Mouse (Mus musculus): ENCODE results near the gene Daxx. TPM values are rescaled to one million over a fixed set of nuclear protein-coding genes. Genes with fewer than 3 reads are reported as not detected.
"Not testable (repeated sequence)": the region's sequence is repeated elsewhere in the genome, so short reads cannot be mapped to it uniquely, and the experiment has no call there.

The Daxx gene
- polyA plus RNA-seq, 1 experiment from 2014 or later: 55.0 TPM

DNA sequence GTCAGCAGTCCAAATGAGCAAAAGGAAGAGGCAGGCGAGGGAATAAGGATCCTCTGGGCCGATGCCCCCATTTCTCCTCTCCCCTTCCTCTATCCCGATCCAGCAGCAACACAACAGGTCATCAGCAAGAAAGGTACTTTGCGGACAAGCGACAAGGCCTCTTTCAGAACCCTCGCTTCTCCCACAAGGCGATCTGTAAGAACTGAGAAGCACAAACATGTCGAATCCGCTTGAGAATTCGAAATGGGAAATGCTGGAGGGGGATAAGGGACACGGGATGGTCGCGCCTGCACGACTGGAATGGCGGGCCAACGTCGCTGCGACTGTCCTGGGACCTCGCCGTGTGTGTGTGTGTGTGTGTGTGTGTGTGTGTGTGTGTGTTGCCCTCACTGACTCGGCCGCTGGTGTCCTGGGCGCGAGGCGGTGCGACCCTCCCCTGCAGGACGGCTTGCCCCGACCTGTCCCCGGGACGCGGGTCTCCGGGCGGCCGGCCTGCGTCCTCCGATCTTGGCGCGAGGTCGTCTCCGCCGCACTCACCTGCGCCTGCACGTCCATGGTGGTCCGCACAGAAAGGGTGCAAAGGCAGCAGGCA is 19.2 kb upstream of the Daxx start:
- WGBS: under 1% methylated on average over 44 of the region's 44 CpGs
- H3K27me3 ChIP-seq (ENCODE audit: control insufficient read depth, insufficient read depth, low read length); H3K36me3 ChIP-seq (replicated peaks; ENCODE audit: control insufficient read depth, insufficient read depth, low read depth, low read length); DNase-seq (ENCODE audit: low spot score); H3K27ac ChIP-seq (replicated peaks; ENCODE audit: low read depth, low read length); H3K4me1 ChIP-seq (ENCODE audit: control insufficient read depth, insufficient read depth, low read length); H3K9me3 ChIP-seq (replicated peaks; ENCODE audit: control insufficient read depth, low read length): not testable (repeated sequence)
- Histone ChIP-seq H3K4me3 (ENCODE audit: low read depth, low read length) (peak overlapping the region; percentile 61), H3K9ac (replicated peaks; ENCODE audit: low read length) (peak overlapping the region; percentile 76), H3K4me2 (ENCODE audit: low read depth, low read length) (peak overlapping the region; percentile 51)
- peak; percentile 42 for ATAC-seq (replicated peaks; ENCODE audit: insufficient number of reproducible peaks, low FRiP score, low TSS enrichment, low read depth)

DNA sequence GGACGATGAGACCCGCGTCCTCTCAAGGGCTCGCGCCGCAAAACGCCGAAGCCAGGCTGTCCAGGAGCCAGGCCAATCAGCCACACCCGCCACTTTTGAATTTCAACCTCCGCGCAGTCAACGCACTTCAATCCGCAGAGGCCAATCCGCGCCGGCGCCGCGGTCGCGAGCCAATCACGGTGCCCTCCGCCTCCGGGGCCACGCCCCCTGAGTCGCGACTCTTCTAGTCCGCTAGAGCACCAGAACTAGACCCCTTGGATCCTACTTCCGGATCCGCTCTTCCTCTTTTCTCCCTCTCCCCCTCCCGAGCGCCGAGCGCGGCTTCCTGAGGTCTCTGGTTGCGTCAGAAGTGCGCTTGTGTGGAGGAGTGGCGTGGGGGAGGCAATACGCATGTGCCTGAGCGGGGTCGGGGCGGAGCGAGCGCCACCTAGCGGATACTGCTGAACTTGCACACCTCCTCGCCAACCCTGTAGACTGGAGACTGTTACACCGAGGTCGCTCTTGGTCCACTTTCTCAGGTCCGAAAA is 18.6 kb upstream of the Daxx start, which contains the start of gene Kifc1:
Gene Kifc1, minus strand, starts transcription at position 129 of the 527 bp plus-strand sequence.
- Histone ChIP-seq H3K4me1 (ENCODE audit: control insufficient read depth, insufficient read depth, low read length) (peaks cover 2% of the 10 kb centered on the region; the same call in 1 of the 2 replicates), H3K9me3 (replicated peaks; ENCODE audit: control insufficient read depth, low read length) (no peaks in the 10 kb centered on the region), H3K27ac (replicated peaks; ENCODE audit: low read depth, low read length) (no peak within 1 kb of the TSS; the same call in 1 of the 2 replicates), H3K4me3 (ENCODE audit: low read depth, low read length) (peak within 1 kb of the TSS; percentile 61), H3K9ac (replicated peaks; ENCODE audit: low read length) (peak within 1 kb of the TSS; percentile 76), H3K36me3 (replicated peaks; ENCODE audit: control insufficient read depth, insufficient read depth, low read depth, low read length) (no peaks in the 10 kb centered on the region), H3K27me3 (ENCODE audit: control insufficient read depth, insufficient read depth, low read length) (no peaks in the 10 kb centered on the region), H3K4me2 (ENCODE audit: low read depth, low read length) (peak within 1 kb of the TSS; percentile 54)
- peak; percentile 98 for ATAC-seq (replicated peaks; ENCODE audit: insufficient number of reproducible peaks, low FRiP score, low TSS enrichment, low read depth)
- peak; percentile 100 for DNase-seq (ENCODE audit: low spot score)
- WGBS: under 1% methylated on average over 49 of the region's 49 CpGs

DNA sequence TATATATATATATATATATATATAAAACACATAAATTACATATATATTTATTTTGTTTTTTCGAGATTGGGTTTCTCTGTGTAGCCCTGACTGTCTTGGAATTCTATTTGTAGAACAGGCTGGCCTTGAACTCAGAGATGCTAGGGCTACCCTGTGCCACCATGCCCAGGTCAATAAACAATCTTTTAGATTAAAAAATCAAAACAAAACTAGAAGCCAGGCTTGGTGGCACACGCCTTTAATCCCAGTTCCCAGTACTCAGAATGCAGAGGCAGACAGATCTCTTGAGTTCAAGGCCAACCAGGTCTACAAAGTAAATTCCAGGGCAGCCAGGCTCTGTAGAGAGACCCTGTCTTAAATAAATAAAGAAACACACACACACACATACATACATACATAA is 17.9 kb upstream of the Daxx start:
- no peaks in the 10 kb centered on the region for H3K36me3 ChIP-seq (replicated peaks; ENCODE audit: control insufficient read depth, insufficient read depth, low read depth, low read length)

DNA sequence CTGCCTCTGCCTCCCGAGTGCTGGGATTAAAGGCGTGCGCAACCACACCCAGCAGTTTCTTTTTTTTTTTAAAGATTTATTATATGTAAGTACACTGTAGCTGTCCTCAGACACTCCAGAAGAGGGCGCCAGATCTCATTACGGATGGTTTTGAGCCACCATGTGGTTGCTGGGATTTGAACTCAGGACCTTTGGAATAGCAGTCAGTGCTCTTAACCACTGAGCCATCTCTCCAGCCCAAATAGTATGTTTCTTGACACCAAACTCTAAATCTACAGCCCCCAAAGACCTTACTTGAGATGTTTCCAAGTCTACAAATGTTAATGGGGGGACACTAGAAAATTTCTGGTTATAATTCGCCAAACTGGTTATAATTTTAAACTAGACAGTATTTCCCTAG is 17.3 kb upstream of the Daxx start:
- not testable (repeated sequence) for H3K9me3 ChIP-seq (replicated peaks; ENCODE audit: control insufficient read depth, low read length); ATAC-seq (replicated peaks; ENCODE audit: insufficient number of reproducible peaks, low FRiP score, low TSS enrichment, low read depth); H3K27ac ChIP-seq (replicated peaks; ENCODE audit: low read depth, low read length); H3K4me1 ChIP-seq (ENCODE audit: control insufficient read depth, insufficient read depth, low read length); H3K4me3 ChIP-seq (ENCODE audit: low read depth, low read length); H3K9ac ChIP-seq (replicated peaks; ENCODE audit: low read length); H3K27me3 ChIP-seq (ENCODE audit: control insufficient read depth, insufficient read depth, low read length); H3K36me3 ChIP-seq (replicated peaks; ENCODE audit: control insufficient read depth, insufficient read depth, low read depth, low read length); DNase-seq (ENCODE audit: low spot score); H3K4me2 ChIP-seq (ENCODE audit: low read depth, low read length)
- WGBS: 63% methylated on average over 6 of the region's 6 CpGs

More for the DNA sequence above, 17.9 kb upstream of the Daxx start:
- Histone ChIP-seq H3K4me1 (ENCODE audit: control insufficient read depth, insufficient read depth, low read length) (peaks cover 2% of the 10 kb centered on the region; the same call in 1 of the 2 replicates), H3K9ac (replicated peaks; ENCODE audit: low read length) (no peak overlapping the region), H3K4me2 (ENCODE audit: low read depth, low read length) (no peak overlapping the region), H3K27me3 (ENCODE audit: control insufficient read depth, insufficient read depth, low read length) (no peaks in the 10 kb centered on the region), H3K27ac (replicated peaks; ENCODE audit: low read depth, low read length) (no peak overlapping the region), H3K9me3 (replicated peaks; ENCODE audit: control insufficient read depth, low read length) (no peaks in the 10 kb centered on the region), H3K4me3 (ENCODE audit: low read depth, low read length) (no peak overlapping the region)
- no peak for ATAC-seq (replicated peaks; ENCODE audit: insufficient number of reproducible peaks, low FRiP score, low TSS enrichment, low read depth)
- WGBS: 75% methylated on average over 2 of the region's 2 CpGs
- no peak for DNase-seq (ENCODE audit: low spot score)

DNA sequence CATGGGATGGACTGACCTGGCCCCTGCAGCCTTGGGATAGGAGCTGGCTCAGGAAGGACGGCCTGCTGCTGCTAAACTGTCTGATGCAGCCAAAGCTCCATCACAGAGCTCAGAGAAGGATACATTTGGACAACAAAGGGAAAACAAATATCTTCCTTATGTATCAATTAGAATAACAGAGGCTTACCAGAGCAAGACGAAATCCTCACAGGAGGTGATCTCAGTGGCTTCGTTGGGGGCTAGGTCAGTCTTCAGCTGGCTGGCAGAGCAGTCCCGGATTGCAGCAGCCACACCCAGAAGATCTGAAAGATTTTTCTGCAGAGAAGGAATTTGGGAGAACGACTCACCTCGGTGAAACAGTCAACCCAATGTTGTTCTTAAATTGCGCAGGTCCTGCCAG is 16.8 kb upstream of the Daxx start:
- H3K9me3 ChIP-seq (replicated peaks; ENCODE audit: control insufficient read depth, low read length): no peaks in the 10 kb centered on the region
- peaks cover 2% of the 10 kb centered on the region; the same call in 1 of the 2 replicates for H3K4me1 ChIP-seq (ENCODE audit: control insufficient read depth, insufficient read depth, low read length)
- no peak for DNase-seq (ENCODE audit: low spot score)
- no peak overlapping the region for H3K27ac ChIP-seq (replicated peaks; ENCODE audit: low read depth, low read length)
- no peaks in the 10 kb centered on the region for H3K36me3 ChIP-seq (replicated peaks; ENCODE audit: control insufficient read depth, insufficient read depth, low read depth, low read length)
- no peak overlapping the region for H3K4me2 ChIP-seq (ENCODE audit: low read depth, low read length)
- no peak overlapping the region for H3K9ac ChIP-seq (replicated peaks; ENCODE audit: low read length)
- H3K4me3 ChIP-seq (ENCODE audit: low read depth, low read length): no peak overlapping the region
- 19% methylated on average over 7 of the region's 7 CpGs for WGBS
- no peaks in the 10 kb centered on the region for H3K27me3 ChIP-seq (ENCODE audit: control insufficient read depth, insufficient read depth, low read length)
- ATAC-seq (replicated peaks; ENCODE audit: insufficient number of reproducible peaks, low FRiP score, low TSS enrichment, low read depth): no peak

DNA sequence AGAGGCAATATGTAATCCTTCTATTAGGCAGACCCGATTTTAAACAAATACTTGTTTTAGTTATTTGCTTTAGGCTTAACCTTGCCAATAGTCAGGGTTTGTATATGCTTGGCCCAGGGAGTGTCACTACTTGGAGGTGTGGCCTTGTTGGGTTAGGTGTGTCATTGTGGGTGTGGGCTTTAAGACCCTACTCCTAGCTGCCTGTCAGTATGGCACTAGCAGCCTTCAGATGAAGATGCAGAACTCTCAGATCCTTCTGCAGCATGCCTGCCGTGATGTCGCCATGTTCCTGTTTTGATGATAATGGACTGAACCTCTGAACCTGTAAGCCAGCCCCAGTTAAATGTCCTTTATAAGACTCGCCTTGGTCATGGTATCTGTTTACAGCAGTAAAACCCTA is 16.2 kb upstream of the Daxx start:
- H3K36me3 ChIP-seq (replicated peaks; ENCODE audit: control insufficient read depth, insufficient read depth, low read depth, low read length); H3K9ac ChIP-seq (replicated peaks; ENCODE audit: low read length); H3K27me3 ChIP-seq (ENCODE audit: control insufficient read depth, insufficient read depth, low read length); H3K9me3 ChIP-seq (replicated peaks; ENCODE audit: control insufficient read depth, low read length); H3K4me2 ChIP-seq (ENCODE audit: low read depth, low read length); ATAC-seq (replicated peaks; ENCODE audit: insufficient number of reproducible peaks, low FRiP score, low TSS enrichment, low read depth); DNase-seq (ENCODE audit: low spot score); H3K4me3 ChIP-seq (ENCODE audit: low read depth, low read length); H3K4me1 ChIP-seq (ENCODE audit: control insufficient read depth, insufficient read depth, low read length); H3K27ac ChIP-seq (replicated peaks; ENCODE audit: low read depth, low read length): not testable (repeated sequence)
- WGBS: 75% methylated on average over 4 of the region's 4 CpGs

DNA sequence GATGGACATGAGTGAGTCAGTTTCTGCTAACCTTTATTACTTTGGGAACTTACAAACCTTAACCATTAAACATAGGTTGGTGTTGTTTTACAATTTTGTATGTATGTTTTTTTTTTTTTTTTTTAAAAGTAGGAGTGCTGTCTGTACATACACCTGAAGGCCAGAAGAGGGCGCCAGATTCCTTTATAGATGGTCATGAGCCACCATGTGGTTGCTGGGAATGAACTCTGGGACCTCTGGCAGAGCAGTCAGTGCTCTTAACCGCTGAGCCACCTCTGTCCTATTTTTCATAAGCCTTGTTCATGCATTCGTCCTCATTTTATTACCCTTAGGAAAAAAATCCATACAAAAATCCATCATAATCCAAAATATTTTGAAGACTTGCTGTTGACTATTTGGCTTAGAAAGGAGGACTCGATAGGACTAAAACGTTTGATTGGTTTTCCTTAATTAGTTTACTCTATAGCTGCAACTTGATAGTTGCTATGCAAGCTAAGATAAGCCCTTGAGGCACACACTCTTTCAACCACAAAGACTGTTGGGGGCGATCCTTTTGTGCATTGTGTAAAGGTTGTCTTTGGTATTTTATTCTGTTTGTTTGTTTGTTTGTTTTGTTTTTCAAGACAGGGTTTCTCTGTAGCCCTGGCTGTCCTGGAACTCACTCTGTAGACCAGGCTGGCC is 12.0 kb upstream of the Daxx start:
- Histone ChIP-seq H3K9ac (replicated peaks; ENCODE audit: low read length) (no peak overlapping the region), H3K4me3 (ENCODE audit: low read depth, low read length) (no peak overlapping the region), H3K27me3 (ENCODE audit: control insufficient read depth, insufficient read depth, low read length) (no peaks in the 10 kb centered on the region), H3K4me1 (ENCODE audit: control insufficient read depth, insufficient read depth, low read length) (no peaks in the 10 kb centered on the region), H3K4me2 (ENCODE audit: low read depth, low read length) (no peak overlapping the region), H3K36me3 (replicated peaks; ENCODE audit: control insufficient read depth, insufficient read depth, low read depth, low read length) (no peaks in the 10 kb centered on the region), H3K27ac (replicated peaks; ENCODE audit: low read depth, low read length) (no peak overlapping the region), H3K9me3 (replicated peaks; ENCODE audit: control insufficient read depth, low read length) (no peaks in the 10 kb centered on the region)
- DNase-seq (ENCODE audit: low spot score) (peak; percentile 79), ATAC-seq (replicated peaks; ENCODE audit: insufficient number of reproducible peaks, low FRiP score, low TSS enrichment, low read depth) (no peak)
- 43% methylated on average over 6 of the region's 6 CpGs for WGBS

DNA sequence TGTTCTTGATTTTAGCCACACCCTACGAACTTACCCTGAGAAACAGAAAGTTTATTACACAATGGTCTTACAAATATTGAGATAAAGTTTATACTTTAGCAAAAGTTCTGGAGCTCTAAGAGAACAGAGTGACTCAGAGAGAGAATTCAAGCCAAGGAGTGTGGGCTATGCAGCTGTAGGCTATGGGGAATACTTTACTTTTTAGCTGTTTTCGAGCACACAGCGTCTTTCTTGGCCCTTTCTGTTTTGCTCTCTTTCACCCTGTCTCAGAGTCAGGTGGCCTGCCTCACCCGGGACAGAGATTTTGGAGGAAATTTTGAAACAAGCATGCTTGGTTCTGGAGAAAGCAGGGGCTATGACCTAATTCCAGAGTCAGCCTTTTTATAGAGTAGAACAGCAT is 11.0 kb upstream of the Daxx start:
- not testable (repeated sequence) for H3K27ac ChIP-seq (replicated peaks; ENCODE audit: low read depth, low read length); H3K4me1 ChIP-seq (ENCODE audit: control insufficient read depth, insufficient read depth, low read length); H3K4me3 ChIP-seq (ENCODE audit: low read depth, low read length); H3K4me2 ChIP-seq (ENCODE audit: low read depth, low read length); H3K27me3 ChIP-seq (ENCODE audit: control insufficient read depth, insufficient read depth, low read length); H3K36me3 ChIP-seq (replicated peaks; ENCODE audit: control insufficient read depth, insufficient read depth, low read depth, low read length); H3K9me3 ChIP-seq (replicated peaks; ENCODE audit: control insufficient read depth, low read length); H3K9ac ChIP-seq (replicated peaks; ENCODE audit: low read length); DNase-seq (ENCODE audit: low spot score); ATAC-seq (replicated peaks; ENCODE audit: insufficient number of reproducible peaks, low FRiP score, low TSS enrichment, low read depth)
- 84% methylated on average over 4 of the region's 4 CpGs for WGBS
